8 mouse cellular contexts compared by ENCODE assay signal in genomic region chr11:51855818-51856615, GRCm38 (mm10). TPM values are rescaled to one million over a fixed set of nuclear protein-coding genes. Genes with fewer than 3 reads are reported as not detected.
DNase-seq lines count a peak whose midpoint lies in the region; ATAC-seq lines count a peak whose summit lies in the region.

No protein-coding gene starts in this region.

- peak overlapping the region; percentile 87 for H3K4me2 ChIP-seq in intestine, embryonic 15.5 days (replicated peaks)

- DNase-seq in embryo, embryonic 10 days (ENCODE audit: low spot score) = peak; percentile 62
- DNase-seq in gastrocnemius, postnatal 14 days = peak; percentile 62
- peak; percentile 73 to 76 for DNase-seq in left cerebral cortex, postnatal 14 days (ENCODE audit: low spot score in 2 of 2)
- peak; percentile 78 for DNase-seq in right cerebral cortex, postnatal 25 days
- peak; percentile 66 to 70 for DNase-seq in urinary bladder, postnatal 36 days (ENCODE audit: low spot score in 2 of 2)

- no peaks in the 10 kb centered on the region for H3K9me3 ChIP-seq in intestine, embryonic 15.5 days

- H3K27ac ChIP-seq in intestine, embryonic 15.5 days = peak overlapping the region; percentile 89

- peak; percentile 5 for ATAC-seq in activated CD4-positive, CD25-positive, alpha-beta regulatory T cell, adult 4 months
- peak; percentile 55 for ATAC-seq in intestine, embryonic 15.5 days
- peak; percentile 45 for ATAC-seq in megakaryocyte progenitor cell, adult 5-6 weeks (replicated peaks; ENCODE audit: poor library complexity)

- intact Hi-C loops in gastrocnemius, postnatal 14 days (cut with DNase I; ENCODE audit: low total_unique reads) = loop anchor here (5.0 kb wide), 1 partner anchor 106 kb away; no protein-coding TSS in a partner anchor
- intact Hi-C loops in left cerebral cortex, postnatal 14 days (cut with DNase I) = loop anchor here (1.0 to 2.0 kb wide), 2 partner anchors 37 to 111 kb away; partner anchors contain the start of gene Cdkn2aipnl

- H3K9ac ChIP-seq in intestine, embryonic 15.5 days = peak overlapping the region; percentile 72

- H3K36me3 ChIP-seq in intestine, embryonic 15.5 days = no peaks in the 10 kb centered on the region

- WGBS in intestine, embryonic 15.5 days = under 1% methylated on average over 46 of the region's 47 CpGs

- peak overlapping the region; percentile 61 for H3K4me3 ChIP-seq in intestine, embryonic 15.5 days (replicated peaks)

- H3K4me1 ChIP-seq in intestine, embryonic 15.5 days (replicated peaks) = peaks cover 21% of the 10 kb centered on the region

- H3K27me3 ChIP-seq in intestine, embryonic 15.5 days (replicated peaks) = no peaks in the 10 kb centered on the region

RNA-seq across cellular contexts. Expression of gene Jade2, which starts 1.4 kb away (rescaled TPM):
- 10 to 100 TPM; 13.5 to 17.6 TPM for polyA plus RNA-seq in activated CD4-positive, CD25-positive, alpha-beta regulatory T cell, adult 4 months (2017; shearing (Covaris generic))
- total RNA-seq in gastrocnemius, postnatal 14 days (2021) = 1 to 10 TPM; 2.0 to 5.0 TPM
- polyA plus RNA-seq in intestine, embryonic 15.5 days (2015; fragmentation: Nextera tagmentation; extraction: Ambion mirVana) = 1.3 and 1.4 TPM in 2 replicates
- total RNA-seq in left cerebral cortex, postnatal 14 days (2021) = 10 to 100 TPM; 12.3 to 13.4 TPM
- total RNA-seq in megakaryocyte progenitor cell, adult 5-6 weeks (2015) = 5.7 and 7.7 TPM in 2 replicates
- 6.0 and 7.0 TPM in 2 replicates for total RNA-seq in megakaryocyte progenitor cell, adult 5-6 weeks (2017)

Comparison
In these comparisons a context has a peak if more than half of its experiments do, and no peak if none do; other contexts are left out.
1. Peak in every context shown above with its lines: DNase-seq, ATAC-seq, H3K4me3 ChIP-seq and H3K27ac ChIP-seq.
2. ATAC-seq: peak in every context shown above with its lines; median percentile 55 in intestine, embryonic 15.5 days; 45 in megakaryocyte progenitor cell, adult 5-6 weeks; 5 in activated CD4-positive, CD25-positive, alpha-beta regulatory T cell, adult 4 months.